Mouse (Mus musculus) heart, postnatal 0 days (tissue): ENCODE results near the gene Rep15.

Source experiments
- CTCF ChIP-seq: IDR thresholded peaks from 2 replicates; pipeline ENCODE4 v1.5.1; 2016; ENCODE audit warnings: antibody characterized with exemption, control low read depth, low read depth
- EP300 ChIP-seq: IDR thresholded peaks from 2 replicates; pipeline ENCODE4 v1.6.1; 2016; ENCODE audit warnings: antibody characterized with exemption, low read depth

GRCm38 (mm10) chr6:146999302-146999701, 33.1 kb upstream of the Rep15 start:
- TF ChIP-seq CTCF (no peak), EP300 (no peak)
